Mouse (Mus musculus): ENCODE measurements around the gene Trim47. TPM values are rescaled to one million over a fixed set of nuclear protein-coding genes. Genes with fewer than 3 reads are reported as not detected.
A peak's percentile ranks its signal among the peaks of the same experiment; 100 is the strongest.

The Trim47 gene
- total and polyA plus RNA-seq, 2 experiments: 2.9 to 4.6 TPM

DNA sequence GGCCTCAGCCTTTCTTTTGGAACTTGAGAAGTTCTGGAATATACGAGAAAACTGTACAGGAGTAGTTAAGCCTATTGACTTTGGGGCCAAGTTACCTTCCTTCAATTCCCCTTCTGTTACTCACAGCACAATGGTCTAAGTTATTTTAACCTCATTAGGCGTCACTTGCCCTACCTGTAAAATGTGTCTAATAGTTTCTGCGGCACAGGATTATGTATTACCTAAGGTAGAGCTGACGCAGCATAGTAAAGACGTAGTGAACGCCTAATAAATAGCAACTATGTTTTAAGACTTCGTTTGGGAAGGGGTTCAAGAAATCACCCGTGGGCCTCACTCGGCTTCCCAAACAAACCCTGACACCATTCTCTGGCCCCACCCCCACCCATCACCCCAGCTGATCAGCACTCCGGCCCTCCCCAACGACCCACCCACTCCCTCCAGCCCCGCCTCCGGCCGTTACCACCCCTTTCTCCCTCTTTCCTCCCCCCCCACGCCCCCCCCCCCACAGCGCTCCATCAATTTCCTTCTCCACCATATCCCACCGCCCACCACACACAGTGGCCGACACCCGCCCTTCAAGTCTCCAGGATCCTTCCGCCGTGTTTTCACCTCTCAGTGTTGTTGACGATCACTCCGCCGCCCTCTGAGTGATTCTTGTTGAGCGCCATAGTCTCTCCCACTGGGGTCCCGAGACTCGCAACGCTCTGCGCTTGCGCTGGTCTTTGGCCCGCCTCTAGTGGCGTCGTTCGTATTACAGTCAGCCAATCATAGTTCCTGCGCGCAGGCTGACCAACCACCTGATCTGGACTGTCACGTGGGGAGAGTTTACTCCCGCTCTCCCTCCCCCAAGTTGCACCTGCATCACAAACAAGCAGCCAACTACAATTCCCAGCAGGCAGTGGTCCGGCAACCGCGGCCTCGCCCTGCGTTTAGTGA is 40.5 kb downstream of the Trim47 start, which contains the start of gene Wbp2:
Wbp2 (minus strand) TSS at position 738 of the 936 bp plus-strand sequence.
- Histone ChIP-seq H3K9ac (ENCODE audit: low read depth, low read length) (peak within 1 kb of the TSS; percentile 88), H3K79me2 (ENCODE audit: control insufficient read depth, insufficient read depth, low read length) (peaks cover 6% of the 10 kb centered on the region; the same call in 1 of the 2 replicates), H3K27me3 (ENCODE audit: control insufficient read depth, insufficient read depth, low read length) (no peaks in the 10 kb centered on the region), H3K36me3 (ENCODE audit: control insufficient read depth, insufficient read depth, low read length) (peaks cover 13% of the 10 kb centered on the region), H3K27ac (replicated peaks; ENCODE audit: insufficient read depth, low read depth, low read length) (peak within 1 kb of the TSS; percentile 98), H3K4me1 (ENCODE audit: control insufficient read depth, insufficient read depth, low read length) (peaks cover 18% of the 10 kb centered on the region), H3K4me3 (ENCODE audit: insufficient read depth, low read depth, low read length) (peak within 1 kb of the TSS; percentile 91)
- peak; percentile 100 for DNase-seq (ENCODE audit: extremely low read depth, low read depth, low spot score)
- WGBS: under 1% methylated on average over 38 of the region's 43 CpGs
- peak; percentile 63; the same call in 1 of the 2 replicates for TF ChIP-seq POLR2A (IDR thresholded peaks at IDR 0.05; ENCODE audit: extremely low read depth, insufficient read depth, low read length)
- TF ChIP-seq CTCF (IDR thresholded peaks at IDR 0.05; ENCODE audit: low read depth, low read length): no peak

- Histone ChIP-seq H3K9ac (ENCODE audit: low read depth, low read length) (no peak overlapping the region), H3K4me1 (ENCODE audit: control insufficient read depth, insufficient read depth, low read length) (peaks cover 14% of the 10 kb centered on the region), H3K79me2 (ENCODE audit: control insufficient read depth, insufficient read depth, low read length) (peaks cover 6% of the 10 kb centered on the region; the same call in 1 of the 2 replicates), H3K4me3 (ENCODE audit: insufficient read depth, low read depth, low read length) (no peak overlapping the region), H3K27me3 (ENCODE audit: control insufficient read depth, insufficient read depth, low read length) (no peaks in the 10 kb centered on the region), H3K27ac (replicated peaks; ENCODE audit: insufficient read depth, low read depth, low read length) (no peak overlapping the region), H3K36me3 (ENCODE audit: control insufficient read depth, insufficient read depth, low read length) (peaks cover 22% of the 10 kb centered on the region)
- no peak for DNase-seq (ENCODE audit: extremely low read depth, low read depth, low spot score)
- 82% methylated on average over 6 of the region's 6 CpGs for WGBS
- TF ChIP-seq CTCF (IDR thresholded peaks at IDR 0.05; ENCODE audit: low read depth, low read length) (no peak), POLR2A (IDR thresholded peaks at IDR 0.05; ENCODE audit: extremely low read depth, insufficient read depth, low read length) (no peak)
Measured at GRCm38 (mm10) chr11:116084166-116084565, 42.8 kb downstream of the Trim47 start.

GRCm38 (mm10) chr11:116083096-116083672 is 43.8 kb downstream of the Trim47 start:
- TF ChIP-seq POLR2A (IDR thresholded peaks at IDR 0.05; ENCODE audit: extremely low read depth, insufficient read depth, low read length) (no peak), CTCF (IDR thresholded peaks at IDR 0.05; ENCODE audit: low read depth, low read length) (no peak)
- no peak overlapping the region for H3K27ac ChIP-seq (replicated peaks; ENCODE audit: insufficient read depth, low read depth, low read length)
- H3K79me2 ChIP-seq (ENCODE audit: control insufficient read depth, insufficient read depth, low read length): peaks cover 6% of the 10 kb centered on the region; the same call in 1 of the 2 replicates
- no peak for DNase-seq (ENCODE audit: extremely low read depth, low read depth, low spot score)
- no peaks in the 10 kb centered on the region for H3K27me3 ChIP-seq (ENCODE audit: control insufficient read depth, insufficient read depth, low read length)
- no peak overlapping the region for H3K4me3 ChIP-seq (ENCODE audit: insufficient read depth, low read depth, low read length)
- 85% methylated on average over 14 of the region's 14 CpGs for WGBS
- no peak overlapping the region for H3K9ac ChIP-seq (ENCODE audit: low read depth, low read length)
- peaks cover 22% of the 10 kb centered on the region for H3K36me3 ChIP-seq (ENCODE audit: control insufficient read depth, insufficient read depth, low read length)
- H3K4me1 ChIP-seq (ENCODE audit: control insufficient read depth, insufficient read depth, low read length): peaks cover 8% of the 10 kb centered on the region; the same call in 1 of the 2 replicates

GRCm38 (mm10) chr11:116081081-116081480 is 45.9 kb downstream of the Trim47 start:
- H3K27me3 ChIP-seq (ENCODE audit: control insufficient read depth, insufficient read depth, low read length): no peaks in the 10 kb centered on the region
- 74% methylated on average over 6 of the region's 6 CpGs for WGBS
- DNase-seq (ENCODE audit: extremely low read depth, low read depth, low spot score): peak; percentile 38
- H3K4me1 ChIP-seq (ENCODE audit: control insufficient read depth, insufficient read depth, low read length): peaks cover 5% of the 10 kb centered on the region; the same call in 1 of the 2 replicates
- TF ChIP-seq CTCF (IDR thresholded peaks at IDR 0.05; ENCODE audit: low read depth, low read length) (peak; percentile 77), POLR2A (IDR thresholded peaks at IDR 0.05; ENCODE audit: extremely low read depth, insufficient read depth, low read length) (no peak)
- H3K9ac ChIP-seq (ENCODE audit: low read depth, low read length): no peak overlapping the region
- peaks cover 6% of the 10 kb centered on the region; the same call in 1 of the 2 replicates for H3K79me2 ChIP-seq (ENCODE audit: control insufficient read depth, insufficient read depth, low read length)
- no peak overlapping the region for H3K4me3 ChIP-seq (ENCODE audit: insufficient read depth, low read depth, low read length)
- H3K36me3 ChIP-seq (ENCODE audit: control insufficient read depth, insufficient read depth, low read length): peaks cover 22% of the 10 kb centered on the region
- H3K27ac ChIP-seq (replicated peaks; ENCODE audit: insufficient read depth, low read depth, low read length): no peak overlapping the region

- H3K4me1 ChIP-seq (ENCODE audit: control insufficient read depth, insufficient read depth, low read length): no peaks in the 10 kb centered on the region
- peaks cover 3% of the 10 kb centered on the region; the same call in 1 of the 2 replicates for H3K79me2 ChIP-seq (ENCODE audit: control insufficient read depth, insufficient read depth, low read length)
- no peak for DNase-seq (ENCODE audit: extremely low read depth, low read depth, low spot score)
- peaks cover 22% of the 10 kb centered on the region for H3K36me3 ChIP-seq (ENCODE audit: control insufficient read depth, insufficient read depth, low read length)
- no peaks in the 10 kb centered on the region for H3K27me3 ChIP-seq (ENCODE audit: control insufficient read depth, insufficient read depth, low read length)
- 50% methylated on average over 10 of the region's 10 CpGs for WGBS
- no peak overlapping the region for H3K9ac ChIP-seq (ENCODE audit: low read depth, low read length)
- no peak for TF ChIP-seq CTCF (IDR thresholded peaks at IDR 0.05; ENCODE audit: low read depth, low read length)
- TF ChIP-seq POLR2A (IDR thresholded peaks at IDR 0.05; ENCODE audit: extremely low read depth, insufficient read depth, low read length): no peak
- H3K27ac ChIP-seq (replicated peaks; ENCODE audit: insufficient read depth, low read depth, low read length): no peak overlapping the region
- no peak overlapping the region for H3K4me3 ChIP-seq (ENCODE audit: insufficient read depth, low read depth, low read length)
Measured at GRCm38 (mm10) chr11:116079511-116079910, 47.5 kb downstream of the Trim47 start.
